Mouse (Mus musculus): ENCODE results near the gene Usp12.

Usp12 gene

GRCm38 (mm10) chr5:146733888-146734640, 60.7 kb downstream of the Usp12 start:
- ChIA-PET POLR2A (interaction anchor here in 1 of 4 experiments (1.9 kb wide), 1 partner anchor 33 kb away, joined by 4 read pairs; no protein-coding TSS in a partner anchor), CTCF (interaction anchor here in 2 of 4 experiments (0.6 to 0.9 kb wide), 4 partner anchors 10 to 22 kb away, joined by 3 to 6 read pairs (median 4); no protein-coding TSS in a partner anchor)

- CTCF ChIA-PET = interaction anchor here in 2 of 4 experiments (0.8 to 0.9 kb wide), 2 partner anchors 10 to 22 kb away, joined by 3 read pairs; no protein-coding TSS in a partner anchor
- POLR2A ChIA-PET = interaction anchor here in 1 of 4 experiments (1.9 kb wide), 1 partner anchor 34 kb away, joined by 4 read pairs; no protein-coding TSS in a partner anchor
Measured at GRCm38 (mm10) chr5:146733372-146733771, 61.4 kb downstream of the Usp12 start.

GRCm38 (mm10) chr5:146727006-146727405, 67.8 kb downstream of the Usp12 start:
- ChIA-PET CTCF (no interaction called here), POLR2A (interaction anchor here in 1 of 4 experiments (0.5 to 1.6 kb wide), 2 partner anchors 21 to 112 kb away, joined by 3 to 5 read pairs; no protein-coding TSS in a partner anchor)

- ChIA-PET CTCF (interaction anchor here in 3 of 4 experiments (0.6 to 2.2 kb wide), 5 partner anchors 19 to 677 kb away, joined by 3 to 7 read pairs (median 3); no protein-coding TSS in a partner anchor), POLR2A (interaction anchor here in 2 of 4 experiments (0.6 to 1.0 kb wide), 5 partner anchors 48 to 123 kb away, joined by 3 to 7 read pairs (median 3); no protein-coding TSS in a partner anchor)
Measured at GRCm38 (mm10) chr5:146724956-146725355, 69.8 kb downstream of the Usp12 start.

GRCm38 (mm10) chr5:146723452-146723851, 71.4 kb downstream of the Usp12 start:
- CTCF ChIA-PET = interaction anchor here (0.5 to 2.2 kb wide), 11 partner anchors 10 to 177 kb away, joined by 3 to 7 read pairs (median 3); no protein-coding TSS in a partner anchor
- POLR2A ChIA-PET = interaction anchor here in 3 of 4 experiments (0.6 to 3.7 kb wide), 6 partner anchors 12 to 115 kb away, joined by 3 to 11 read pairs (median 4); partner anchors contain the start of gene Usp12 (in 2 of the 3)

GRCm38 (mm10) chr5:146722226-146722625, 72.6 kb downstream of the Usp12 start:
- ChIA-PET POLR2A (interaction anchor here in 1 of 4 experiments (0.7 to 3.7 kb wide), 4 partner anchors 15 to 116 kb away, joined by 3 to 11 read pairs (median 4); partner anchors contain the start of gene Rpl21), CTCF (interaction anchor here (0.5 to 1.6 kb wide), 9 partner anchors 9 to 193 kb away, joined by 3 to 7 read pairs (median 3); no protein-coding TSS in a partner anchor)

- ChIA-PET CTCF (interaction anchor here in 3 of 4 experiments (0.6 to 2.2 kb wide), 6 partner anchors 9 to 153 kb away, joined by 3 to 5 read pairs (median 4); no protein-coding TSS in a partner anchor), POLR2A (interaction anchor here in 2 of 4 experiments (0.6 to 1.5 kb wide), 6 partner anchors 12 to 246 kb away, joined by 3 to 13 read pairs (median 4); no protein-coding TSS in a partner anchor)
Measured at GRCm38 (mm10) chr5:146719584-146720356, 75.0 kb downstream of the Usp12 start.

GRCm38 (mm10) chr5:146713836-146714235, 81.0 kb downstream of the Usp12 start:
- POLR2A ChIA-PET = interaction anchor here in 1 of 4 experiments (0.6 to 1.1 kb wide), 3 partner anchors 116 to 126 kb away, joined by 3 read pairs; no protein-coding TSS in a partner anchor
- CTCF ChIA-PET = interaction anchor here in 1 of 4 experiments (0.6 to 1.2 kb wide), 2 partner anchors 8 to 104 kb away, joined by 3 read pairs; no protein-coding TSS in a partner anchor

GRCm38 (mm10) chr5:146713088-146713487, 81.7 kb downstream of the Usp12 start:
- ChIA-PET CTCF (interaction anchor here in 2 of 4 experiments (0.6 to 1.2 kb wide), 4 partner anchors 9 to 226 kb away, joined by 3 to 5 read pairs (median 3); no protein-coding TSS in a partner anchor), POLR2A (interaction anchor here in 1 of 4 experiments (0.9 to 2.5 kb wide), 4 partner anchors 11 to 120 kb away, joined by 3 to 10 read pairs (median 6); partner anchors contain the start of gene Rpl21)

- ChIA-PET CTCF (interaction anchor here in 3 of 4 experiments (0.6 to 2.8 kb wide), 10 partner anchors 10 to 227 kb away, joined by 3 to 6 read pairs (median 3); partner anchors contain the start of gene Rasl11a (in 1 of the 3)), POLR2A (interaction anchor here in 3 of 4 experiments (0.6 to 3.3 kb wide), 13 partner anchors 11 to 191 kb away, joined by 3 to 23 read pairs (median 3); partner anchors contain the start of genes Rpl21 (in 1 of the 3) and Usp12 (in 1 of the 3))
Measured at GRCm38 (mm10) chr5:146712282-146712918, 82.4 kb downstream of the Usp12 start.

GRCm38 (mm10) chr5:146709361-146709760, 85.4 kb downstream of the Usp12 start:
- ChIA-PET CTCF (interaction anchor here in 3 of 4 experiments (0.6 to 4.5 kb wide), 5 partner anchors 195 to 1057 kb away, joined by 3 to 83 read pairs (median 4); no protein-coding TSS in a partner anchor), POLR2A (interaction anchor here in 1 of 4 experiments (0.9 to 4.2 kb wide), 3 partner anchors 123 to 195 kb away, joined by 3 to 23 read pairs (median 14); partner anchors contain the start of gene Rpl21)

- ChIA-PET POLR2A (interaction anchor here (0.7 to 4.2 kb wide), 15 partner anchors 14 to 201 kb away, joined by 3 to 14 read pairs (median 4); partner anchors contain the start of gene Rasl11a (in 2 of the 4)), CTCF (interaction anchor here (0.5 to 4.5 kb wide), 62 partner anchors 8 to 625 kb away, joined by 3 to 83 read pairs (median 4); partner anchors contain the start of genes Rasl11a (in 3 of the 4) and Usp12 (in 1 of the 4))
Measured at GRCm38 (mm10) chr5:146705815-146706408, 88.9 kb downstream of the Usp12 start.

- CTCF ChIA-PET = interaction anchor here (1.0 to 4.5 kb wide), 27 partner anchors 8 to 588 kb away, joined by 3 to 83 read pairs (median 5); partner anchors contain the start of gene Rasl11a (in 1 of the 4)
- POLR2A ChIA-PET = interaction anchor here in 3 of 4 experiments (0.7 to 4.2 kb wide), 10 partner anchors 14 to 201 kb away, joined by 3 to 14 read pairs (median 4); partner anchors contain the start of gene Rasl11a (in 1 of the 3)
Measured at GRCm38 (mm10) chr5:146705411-146705810, 89.4 kb downstream of the Usp12 start.

GRCm38 (mm10) chr5:146704241-146704640, 90.6 kb downstream of the Usp12 start:
- ChIA-PET CTCF (interaction anchor here in 1 of 4 experiments (2.4 kb wide), 1 partner anchor 200 kb away, joined by 13 read pairs; no protein-coding TSS in a partner anchor), POLR2A (no interaction called here)

- POLR2A ChIA-PET = interaction anchor here in 1 of 4 experiments (0.6 kb wide), 1 partner anchor 64 kb away, joined by 3 read pairs; no protein-coding TSS in a partner anchor
Measured at GRCm38 (mm10) chr5:146703710-146704121, 91.1 kb downstream of the Usp12 start.

GRCm38 (mm10) chr5:146700099-146700498, 94.7 kb downstream of the Usp12 start:
- ChIA-PET CTCF (interaction anchor here in 3 of 4 experiments (0.6 to 2.0 kb wide), 8 partner anchors 8 to 591 kb away, joined by 3 to 6 read pairs (median 4); no protein-coding TSS in a partner anchor), POLR2A (interaction anchor here in 2 of 4 experiments (0.7 to 1.8 kb wide), 7 partner anchors 19 to 201 kb away, joined by 3 to 11 read pairs (median 4); no protein-coding TSS in a partner anchor)

More at GRCm38 (mm10) chr5:146703710-146704121, 91.1 kb downstream of the Usp12 start:
- CTCF ChIA-PET = interaction anchor here in 1 of 4 experiments (2.4 kb wide), 1 partner anchor 200 kb away, joined by 13 read pairs; no protein-coding TSS in a partner anchor

Data from embryonic stem cell, embryonic (primary cell).